Mouse (Mus musculus): ENCODE measurements around the gene Clasp2. TPM values are rescaled to one million over a fixed set of nuclear protein-coding genes. Genes with fewer than 3 reads are reported as not detected.
A peak's percentile ranks its signal among the peaks of the same experiment; 100 is the strongest.
"Not testable (repeated sequence)": the region's sequence is repeated elsewhere in the genome, so short reads cannot be mapped to it uniquely, and the experiment has no call there.

Gene Clasp2
- polyA plus RNA-seq, 1 experiment = 14.8 TPM

DNA sequence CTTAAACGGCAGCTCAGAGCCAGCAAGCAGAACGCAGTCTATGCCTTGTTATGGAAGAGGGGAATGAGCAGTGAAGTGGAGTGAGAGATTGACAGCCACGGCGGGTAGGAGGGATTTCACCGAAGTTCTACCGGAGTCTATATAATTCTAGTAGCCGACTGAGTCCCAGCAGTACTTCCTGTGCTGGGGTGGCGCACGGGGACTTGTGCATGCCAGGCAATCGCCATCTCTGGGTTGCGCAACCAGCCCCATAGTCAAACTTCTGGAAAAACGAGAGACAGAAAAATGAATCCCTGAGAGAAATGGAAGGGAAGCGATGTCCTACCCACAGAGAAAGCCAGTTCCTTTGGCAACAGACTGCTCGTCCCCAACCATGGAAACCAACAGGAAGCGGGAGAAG is 16.6 kb upstream of the Clasp2 start:
- Histone ChIP-seq H3K4me3 (replicated peaks; ENCODE audit: extremely low read depth, low read depth, low read length) (no peak overlapping the region), H3K4me1 (ENCODE audit: control insufficient read depth, insufficient read depth, low read length) (no peaks in the 10 kb centered on the region)
- 69% methylated on average over 15 of the region's 15 CpGs for WGBS
- no peak for TF ChIP-seq CTCF (IDR thresholded peaks at IDR 0.05; ENCODE audit: insufficient read depth, low read length)
- no peak for TF ChIP-seq POLR2A (IDR thresholded peaks at IDR 0.05; ENCODE audit: borderline replicate concordance, extremely low read depth, low read depth, low read length)
- DNase-seq = no peak

DNA sequence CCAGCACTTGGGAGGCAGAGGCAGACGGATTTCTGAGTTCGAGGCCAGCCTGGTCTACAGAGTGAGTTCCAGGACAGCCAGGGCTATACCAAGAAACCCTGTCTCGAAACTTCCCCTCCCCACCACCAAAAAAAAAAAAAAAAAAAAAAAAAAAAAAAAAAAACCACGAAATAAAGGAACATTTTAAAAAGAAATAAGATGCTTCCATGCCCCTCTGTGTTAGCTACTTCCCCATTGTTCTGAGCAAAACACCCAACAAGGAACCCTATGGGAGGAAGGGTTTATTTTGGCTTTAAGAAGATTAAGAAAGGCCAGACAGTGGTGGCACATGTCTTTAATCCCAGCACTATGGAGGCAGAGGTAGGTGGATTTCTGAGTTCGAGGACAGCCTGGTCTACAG is 15.7 kb upstream of the Clasp2 start:
- not testable (repeated sequence) for H3K4me1 ChIP-seq (ENCODE audit: control insufficient read depth, insufficient read depth, low read length); H3K4me3 ChIP-seq (replicated peaks; ENCODE audit: extremely low read depth, low read depth, low read length); DNase-seq
- 75% methylated on average over 5 of the region's 5 CpGs for WGBS

DNA sequence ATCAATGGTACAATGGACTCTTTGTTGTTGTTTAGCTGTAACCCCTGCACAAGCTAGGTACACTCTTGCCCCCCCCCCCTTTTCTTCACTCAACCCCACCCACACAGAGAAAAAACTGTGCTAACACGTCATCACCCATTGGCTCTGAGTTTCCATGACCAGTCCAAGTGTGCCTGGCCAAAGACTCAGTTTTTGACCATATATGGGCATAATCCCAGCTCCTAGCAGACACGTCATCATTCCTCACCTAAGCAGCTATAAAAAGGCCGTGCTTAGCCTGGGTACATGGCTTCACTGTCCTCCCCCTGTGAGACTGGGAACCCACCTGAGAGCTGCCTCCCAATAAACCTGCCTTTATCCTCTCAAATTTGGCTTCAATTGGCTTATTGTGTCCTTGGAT is 15.1 kb upstream of the Clasp2 start:
- 52% methylated on average over 3 of the region's 3 CpGs for WGBS
- Histone ChIP-seq H3K4me1 (ENCODE audit: control insufficient read depth, insufficient read depth, low read length) (no peaks in the 10 kb centered on the region), H3K4me3 (replicated peaks; ENCODE audit: extremely low read depth, low read depth, low read length) (no peak overlapping the region)
- no peak for DNase-seq
- TF ChIP-seq CTCF (IDR thresholded peaks at IDR 0.05; ENCODE audit: insufficient read depth, low read length) (no peak), POLR2A (IDR thresholded peaks at IDR 0.05; ENCODE audit: borderline replicate concordance, extremely low read depth, low read depth, low read length) (no peak)

DNA sequence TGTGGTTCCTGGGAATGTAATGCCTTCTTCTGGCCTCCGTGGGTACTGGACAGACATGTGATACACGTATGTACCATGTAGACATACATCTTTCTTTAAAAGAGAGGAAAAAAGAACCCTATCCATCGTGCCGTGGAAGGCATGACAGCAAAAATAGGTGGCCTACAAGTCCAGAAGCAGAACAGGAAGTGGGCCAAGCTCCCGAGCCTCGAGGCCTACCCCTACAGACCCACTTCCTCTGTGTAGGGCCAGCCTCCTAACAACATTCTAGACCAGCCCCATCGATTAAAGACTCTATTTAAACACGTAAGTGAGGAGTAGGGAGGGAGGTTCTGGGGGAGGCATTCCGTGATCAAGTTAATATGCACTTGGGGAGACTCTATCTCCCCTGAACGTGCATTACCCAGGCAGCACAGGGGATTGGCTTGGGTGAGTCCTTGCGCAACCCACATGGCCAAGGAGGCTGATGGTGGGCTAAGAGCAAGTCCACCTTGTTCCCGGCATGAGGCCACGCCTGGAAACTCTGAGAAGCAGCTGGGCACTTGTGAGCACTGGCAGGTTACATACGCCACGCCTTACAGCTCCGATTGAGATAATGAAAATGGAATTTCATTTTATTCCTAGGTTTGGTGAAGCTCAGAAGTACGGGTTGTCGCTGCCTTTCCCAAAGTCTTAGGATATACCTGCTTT is 14.1 kb upstream of the Clasp2 start:
- 76% methylated on average over 18 of the region's 18 CpGs for WGBS
- no peak for TF ChIP-seq CTCF (IDR thresholded peaks at IDR 0.05; ENCODE audit: insufficient read depth, low read length)
- TF ChIP-seq POLR2A (IDR thresholded peaks at IDR 0.05; ENCODE audit: borderline replicate concordance, extremely low read depth, low read depth, low read length) = no peak
- no peak overlapping the region for H3K4me3 ChIP-seq (replicated peaks; ENCODE audit: extremely low read depth, low read depth, low read length)
- no peak for DNase-seq
- no peaks in the 10 kb centered on the region for H3K4me1 ChIP-seq (ENCODE audit: control insufficient read depth, insufficient read depth, low read length)

DNA sequence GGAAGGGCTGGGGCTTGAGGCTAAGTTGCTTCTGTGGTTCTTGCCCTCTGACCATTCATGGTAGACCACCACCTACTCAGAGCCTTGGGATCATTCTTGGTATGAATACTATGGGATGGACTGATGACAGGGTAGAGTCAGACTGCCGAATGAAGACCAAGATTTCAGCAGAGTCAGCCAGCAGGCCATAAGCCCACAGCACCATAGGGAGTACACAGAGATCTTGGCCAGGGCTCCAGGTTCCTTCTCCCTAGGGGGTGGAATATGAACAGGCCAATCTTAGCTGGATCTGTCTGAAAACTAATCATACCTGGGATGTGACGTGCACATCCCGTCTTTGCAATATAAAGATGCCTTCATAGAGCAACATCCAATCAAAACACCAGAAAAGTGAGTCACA is 9.7 kb upstream of the Clasp2 start:
- DNase-seq = no peak
- 81% methylated on average over 3 of the region's 3 CpGs for WGBS

DNA sequence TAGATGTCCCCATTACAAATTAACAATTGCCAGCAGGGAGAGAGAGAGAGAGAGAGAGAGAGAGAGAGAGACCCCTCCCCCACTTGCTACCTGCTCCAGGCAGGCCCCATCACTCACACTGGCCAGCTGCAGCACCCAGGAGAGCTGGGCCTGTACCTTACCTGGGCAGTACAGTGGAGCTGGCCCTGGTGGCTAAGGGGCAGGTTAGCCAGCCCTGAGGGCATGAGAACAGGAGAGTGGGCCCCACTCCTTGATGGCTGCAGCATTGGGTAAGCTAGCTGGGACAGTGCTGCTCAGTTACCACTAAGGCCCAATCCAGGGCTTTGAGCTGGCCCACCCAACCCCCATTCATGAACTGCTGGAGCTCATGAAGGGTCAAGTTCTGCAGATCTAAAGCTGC is 5.4 kb upstream of the Clasp2 start:
- Histone ChIP-seq H3K4me1 (ENCODE audit: control insufficient read depth, insufficient read depth, low read length) (peaks cover 2% of the 10 kb centered on the region; the same call in 1 of the 2 replicates), H3K4me3 (replicated peaks; ENCODE audit: extremely low read depth, low read depth, low read length) (no peak overlapping the region)
- no peak for DNase-seq
- TF ChIP-seq POLR2A (IDR thresholded peaks at IDR 0.05; ENCODE audit: borderline replicate concordance, extremely low read depth, low read depth, low read length) = no peak
- TF ChIP-seq CTCF (IDR thresholded peaks at IDR 0.05; ENCODE audit: insufficient read depth, low read length) = no peak

More for the DNA sequence above, 9.7 kb upstream of the Clasp2 start:
- no peaks in the 10 kb centered on the region for H3K4me1 ChIP-seq (ENCODE audit: control insufficient read depth, insufficient read depth, low read length)
- TF ChIP-seq CTCF (IDR thresholded peaks at IDR 0.05; ENCODE audit: insufficient read depth, low read length) (no peak), POLR2A (IDR thresholded peaks at IDR 0.05; ENCODE audit: borderline replicate concordance, extremely low read depth, low read depth, low read length) (no peak)
- H3K4me3 ChIP-seq (replicated peaks; ENCODE audit: extremely low read depth, low read depth, low read length) = no peak overlapping the region

DNA sequence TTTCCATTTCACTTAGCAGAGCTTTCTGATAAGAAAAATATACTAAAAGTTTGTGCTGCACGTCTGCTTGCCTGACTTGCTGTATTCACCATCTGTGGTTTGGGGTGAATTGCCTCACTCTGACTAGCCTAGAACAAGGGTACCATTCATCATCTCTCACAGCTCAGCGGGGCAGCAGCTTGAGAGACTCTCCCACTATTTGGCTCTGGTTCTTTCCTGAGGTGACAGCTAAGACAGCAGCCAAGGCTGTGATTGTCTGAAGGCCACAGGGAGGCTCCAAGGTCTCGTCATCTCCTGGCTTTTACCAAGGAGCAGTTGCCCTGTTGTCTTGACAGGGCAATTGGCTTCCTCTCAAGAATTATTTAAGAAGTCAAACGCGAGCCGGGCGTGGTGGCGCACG is 3.3 kb upstream of the Clasp2 start:
- DNase-seq = no peak
- TF ChIP-seq CTCF (IDR thresholded peaks at IDR 0.05; ENCODE audit: insufficient read depth, low read length) = no peak
- no peak for TF ChIP-seq POLR2A (IDR thresholded peaks at IDR 0.05; ENCODE audit: borderline replicate concordance, extremely low read depth, low read depth, low read length)

DNA sequence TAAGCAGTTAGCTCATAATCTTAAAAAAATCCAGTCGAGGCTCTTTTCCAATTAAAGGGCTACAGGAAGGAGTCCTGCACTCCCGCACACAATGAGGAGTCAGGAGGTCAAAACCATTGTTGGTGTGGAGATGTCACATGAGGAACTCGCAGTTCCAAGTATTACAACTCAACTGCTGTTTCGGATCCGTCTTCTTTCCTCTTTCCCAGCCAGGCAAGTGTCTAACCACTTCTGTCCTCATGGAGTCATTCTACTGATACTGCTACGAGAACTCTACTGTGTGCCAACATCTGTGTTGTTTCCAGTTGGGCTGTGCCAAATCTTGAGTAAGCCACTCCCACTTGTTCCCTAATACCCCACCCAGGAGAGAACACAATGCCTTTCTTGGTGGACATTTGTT is 2.3 kb upstream of the Clasp2 start:
- peaks cover 6% of the 10 kb centered on the region for H3K4me1 ChIP-seq (ENCODE audit: control insufficient read depth, insufficient read depth, low read length)
- WGBS = 26% methylated on average over 6 of the region's 6 CpGs
- TF ChIP-seq POLR2A (IDR thresholded peaks at IDR 0.05; ENCODE audit: borderline replicate concordance, extremely low read depth, low read depth, low read length) = no peak
- no peak for TF ChIP-seq CTCF (IDR thresholded peaks at IDR 0.05; ENCODE audit: insufficient read depth, low read length)
- DNase-seq = no peak
- no peak overlapping the region for H3K4me3 ChIP-seq (replicated peaks; ENCODE audit: extremely low read depth, low read depth, low read length)

More for the DNA sequence above, 3.3 kb upstream of the Clasp2 start:
- H3K4me3 ChIP-seq (replicated peaks; ENCODE audit: extremely low read depth, low read depth, low read length) = no peak overlapping the region
- 49% methylated on average over 9 of the region's 9 CpGs for WGBS
- peaks cover 6% of the 10 kb centered on the region for H3K4me1 ChIP-seq (ENCODE audit: control insufficient read depth, insufficient read depth, low read length)

DNA sequence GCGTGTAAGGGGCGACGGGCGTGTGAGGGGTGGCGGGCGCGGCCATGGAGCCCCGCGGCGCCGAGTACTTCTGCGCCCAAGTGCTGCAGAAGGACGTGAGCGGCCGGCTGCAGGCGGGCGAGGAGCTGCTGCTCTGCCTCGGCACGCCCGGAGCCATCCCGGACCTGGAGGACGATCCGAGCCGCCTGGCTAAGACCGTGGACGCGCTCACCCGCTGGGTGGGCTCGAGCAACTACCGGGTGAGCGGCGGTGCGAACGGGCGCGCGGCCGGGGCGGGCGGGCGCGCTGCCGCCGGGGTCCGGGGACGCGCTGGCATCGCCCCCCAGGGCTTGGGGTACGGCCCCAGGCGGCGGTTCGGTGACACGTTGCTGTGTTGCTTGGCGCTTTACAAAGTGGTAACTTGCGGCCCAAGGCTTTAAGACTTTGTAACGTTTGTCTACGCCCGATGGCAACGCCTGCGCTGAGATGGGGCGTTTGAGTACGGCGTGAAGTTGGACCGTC is 414 bp downstream of the Clasp2 start:
- H3K4me3 ChIP-seq (replicated peaks; ENCODE audit: extremely low read depth, low read depth, low read length) = peak overlapping the region; percentile 90
- WGBS = 1% methylated on average over 63 of the region's 64 CpGs
- peaks cover 6% of the 10 kb centered on the region for H3K4me1 ChIP-seq (ENCODE audit: control insufficient read depth, insufficient read depth, low read length)
- DNase-seq = peak; percentile 62
- TF ChIP-seq CTCF (IDR thresholded peaks at IDR 0.05; ENCODE audit: insufficient read depth, low read length) = no peak
- no peak for TF ChIP-seq POLR2A (IDR thresholded peaks at IDR 0.05; ENCODE audit: borderline replicate concordance, extremely low read depth, low read depth, low read length)

DNA sequence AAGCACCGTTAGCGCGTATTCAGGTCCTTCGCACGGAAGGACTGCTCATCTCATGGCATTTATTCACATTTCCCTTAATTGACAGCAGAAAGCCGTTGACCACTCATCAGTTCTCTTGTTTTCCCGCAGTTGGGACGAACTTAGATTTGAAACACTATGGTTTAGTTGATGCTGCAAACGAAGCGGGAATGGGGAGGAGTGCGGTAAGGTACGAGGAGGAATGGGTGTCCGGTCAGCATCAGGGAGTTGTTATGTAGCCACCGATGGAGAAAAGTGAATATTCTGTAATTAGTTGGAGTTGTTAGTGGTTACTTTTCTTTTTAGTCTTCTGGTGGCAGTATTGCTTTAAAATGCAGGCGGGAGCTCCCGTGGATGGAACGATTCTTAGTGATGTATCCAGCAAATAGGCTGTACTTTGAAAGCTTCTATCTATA is 1.1 kb downstream of the Clasp2 start:
- H3K4me3 ChIP-seq (replicated peaks; ENCODE audit: extremely low read depth, low read depth, low read length) = peak overlapping the region; percentile 90
- WGBS = under 1% methylated on average over 17 of the region's 17 CpGs
- peak; percentile 31 for DNase-seq
- H3K4me1 ChIP-seq (ENCODE audit: control insufficient read depth, insufficient read depth, low read length) = peaks cover 6% of the 10 kb centered on the region
- no peak for TF ChIP-seq CTCF (IDR thresholded peaks at IDR 0.05; ENCODE audit: insufficient read depth, low read length)
- TF ChIP-seq POLR2A (IDR thresholded peaks at IDR 0.05; ENCODE audit: borderline replicate concordance, extremely low read depth, low read depth, low read length) = no peak
